Mouse (Mus musculus) limb, embryonic 14.5 days (tissue): ENCODE measurements at regions not wholly inside any gene's neighbourhood (a gene's known extent, or its start where the extent isn't known, plus 50 kb on each side); places are given as distances from the start of the nearest gene placed in this dataset.
A peak's percentile ranks its signal among the peaks of the same experiment; 100 is the strongest.

ENCODE experiments used
- ATAC-seq: fragments of 200-750 bp; cut with Nextera tagmentation; 2 replicates; pipeline ENCODE4 v1.8.0; 2017; ENCODE audit warnings: low read depth, moderate number of reproducible peaks, moderate TSS enrichment; ENCODE audit not compliant: low FRiP score
- DNase-seq: peaks from one replicate; pipeline ENCODE4 v3.0.0-alpha.2; 2015; ENCODE audit warnings: low spot score
- H3K27ac ChIP-seq: fragments of 300-500 bp; sonication (generic); replicated peaks from 2 replicates; pipeline ENCODE4 v1.5.1; 2014; ENCODE audit warnings: low read depth, mild to moderate bottlenecking, low read length, moderate library complexity, mixed read lengths
- H3K27me3 ChIP-seq: fragments of 300-500 bp; sonication (generic); 2 replicates; pipeline ENCODE4 v1.6.1; 2014; ENCODE audit warnings: low read length, mixed read lengths; ENCODE audit not compliant: control insufficient read depth, insufficient read depth
- H3K36me3 ChIP-seq: fragments of 300-500 bp; sonication (generic); 2 replicates; pipeline ENCODE4 v1.6.1; 2014; ENCODE audit warnings: mild to moderate bottlenecking, low read length, moderate library complexity, mixed read lengths; ENCODE audit not compliant: control insufficient read depth, insufficient read depth
- H3K4me1 ChIP-seq: fragments of 300-500 bp; sonication (generic); 2 replicates; pipeline ENCODE4 v1.6.1; 2014; ENCODE audit warnings: antibody characterized with exemption, low read length, mixed read lengths; ENCODE audit not compliant: control insufficient read depth, insufficient read depth
- H3K4me2 ChIP-seq: fragments of 300-500 bp; sonication (generic); replicated peaks from 2 replicates; pipeline ENCODE4 v1.6.1; 2014; ENCODE audit warnings: low read depth, mild to moderate bottlenecking, low read length, moderate library complexity; ENCODE audit not compliant: severe bottlenecking
- H3K4me3 ChIP-seq: fragments of 300-500 bp; sonication (generic); replicated peaks from 2 replicates; pipeline ENCODE4 v1.5.1; 2014; ENCODE audit warnings: low read length
- H3K9ac ChIP-seq: fragments of 300-500 bp; sonication (generic); 2 replicates; pipeline ENCODE4 v1.6.1; 2014; ENCODE audit warnings: mild to moderate bottlenecking, low read depth, low read length, moderate library complexity; ENCODE audit not compliant: severe bottlenecking
- H3K9me3 ChIP-seq: fragments of 300-500 bp; sonication (generic); 2 replicates; pipeline ENCODE4 v1.6.1; 2016; ENCODE audit warnings: low read length; ENCODE audit not compliant: control insufficient read depth
- POLR2A ChIP-seq: fragments of 200-500 bp; IDR thresholded peaks from 2 replicates; pipeline ENCODE4 v1.8.0; 2012; ENCODE audit warnings: inconsistent platforms, mild to moderate bottlenecking, moderate library complexity, borderline replicate concordance; ENCODE audit not compliant: insufficient read depth, insufficient read length; ENCODE audit errors: extremely low read depth
- WGBS: fragments of 180-500 bp; shearing (Covaris S2); extraction: QIAGEN DNeasy Blood & Tissue Kit; methylation state at CpG from one replicate; pipeline ENCODE4 v1.1.7; 2014; 5-methylcytosine and 5-hydroxymethylcytosine counted together

GRCm38 (mm10) chr9:31980459-31980858 lies 67.2 kb upstream of the Barx2 start:
- H3K27me3 ChIP-seq: no peaks in the 10 kb centered on the region
- no peak overlapping the region for H3K27ac ChIP-seq
- H3K4me2 ChIP-seq: no peak overlapping the region
- no peak overlapping the region for H3K9ac ChIP-seq
- TF ChIP-seq POLR2A: no peak
- DNase-seq (no peak), ATAC-seq (no peak)
- peaks cover 7% of the 10 kb centered on the region; the same call in 1 of the 2 replicates for H3K9me3 ChIP-seq
- no peaks in the 10 kb centered on the region for H3K36me3 ChIP-seq
- H3K4me3 ChIP-seq: no peak overlapping the region
- H3K4me1 ChIP-seq: no peaks in the 10 kb centered on the region
- WGBS: 91% methylated on average over 5 of the region's 5 CpGs

GRCm38 (mm10) chr9:31983759-31984586 lies 70.7 kb upstream of the Barx2 start:
- no peaks in the 10 kb centered on the region for H3K4me1 ChIP-seq
- no peak overlapping the region for H3K27ac ChIP-seq
- no peaks in the 10 kb centered on the region for H3K9me3 ChIP-seq
- no peak overlapping the region for H3K4me3 ChIP-seq
- ATAC-seq: no peak
- H3K9ac ChIP-seq: no peak overlapping the region
- no peaks in the 10 kb centered on the region for H3K27me3 ChIP-seq
- no peak for TF ChIP-seq POLR2A
- H3K36me3 ChIP-seq: no peaks in the 10 kb centered on the region
- no peak overlapping the region for H3K4me2 ChIP-seq
- no peak for DNase-seq
- 56% methylated on average over 12 of the region's 12 CpGs for WGBS

GRCm38 (mm10) chr9:31988826-31989225 lies 75.6 kb upstream of the Barx2 start:
- no peak for ATAC-seq
- Histone ChIP-seq H3K9ac (no peak overlapping the region), H3K4me3 (no peak overlapping the region), H3K9me3 (no peaks in the 10 kb centered on the region), H3K27ac (0 out of 2 replicates have a peak overlapping the region, but pooled peaks have one; percentile 26), H3K4me1 (no peaks in the 10 kb centered on the region), H3K36me3 (no peaks in the 10 kb centered on the region), H3K4me2 (no peak overlapping the region), H3K27me3 (no peaks in the 10 kb centered on the region)
- no peak for DNase-seq
- 85% methylated on average over 7 of the region's 7 CpGs for WGBS
- TF ChIP-seq POLR2A: no peak

- no peak for ATAC-seq
- TF ChIP-seq POLR2A: no peak
These were observed 76.5 kb upstream of the Barx2 start for GRCm38 (mm10) chr9:31989581-31990360.

GRCm38 (mm10) chr9:31990456-31990855 lies 77.2 kb upstream of the Barx2 start:
- Histone ChIP-seq H3K27me3 (no peaks in the 10 kb centered on the region), H3K4me2 (no peak overlapping the region), H3K9me3 (no peaks in the 10 kb centered on the region), H3K27ac (no peak overlapping the region), H3K4me1 (no peaks in the 10 kb centered on the region), H3K36me3 (no peaks in the 10 kb centered on the region), H3K9ac (no peak overlapping the region), H3K4me3 (no peak overlapping the region)
- WGBS: 87% methylated on average over 4 of the region's 4 CpGs
- ATAC-seq (no peak), DNase-seq (no peak)
- no peak for TF ChIP-seq POLR2A

More at GRCm38 (mm10) chr9:31989581-31990360, 76.5 kb upstream of the Barx2 start:
- 72% methylated on average over 17 of the region's 17 CpGs for WGBS
- Histone ChIP-seq H3K27me3 (no peaks in the 10 kb centered on the region), H3K27ac (no peak overlapping the region), H3K9ac (no peak overlapping the region), H3K36me3 (no peaks in the 10 kb centered on the region), H3K4me2 (no peak overlapping the region), H3K4me3 (no peak overlapping the region), H3K9me3 (no peaks in the 10 kb centered on the region), H3K4me1 (no peaks in the 10 kb centered on the region)
- no peak for DNase-seq
